Mouse (Mus musculus) cerebellum, adult 11 months (tissue): ENCODE measurements around the gene Nwd1.

Experiments used
- DNase-seq: peaks from one replicate; pipeline ENCODE4 v3.0.0; 2022

The Nwd1 gene

GRCm38 (mm10) chr8:72766777-72767176, 120.3 kb downstream of the Nwd1 start:
- no peak for DNase-seq
